8 mouse cellular contexts compared by ENCODE assay signal in genomic region chr12:80437051-80437675, GRCm38 (mm10). TPM values are rescaled to one million over a fixed set of nuclear protein-coding genes. Genes with fewer than 3 reads are reported as not detected.
DNase-seq lines count a peak whose midpoint lies in the region; ATAC-seq and TF ChIP-seq lines count a peak whose summit lies in the region.

No protein-coding gene starts in this region.

- H3K27me3 ChIP-seq in thymus, adult 2 months (ENCODE audit: control insufficient read depth, insufficient read depth, low read length), result no peaks in the 10 kb centered on the region
- no peaks in the 10 kb centered on the region for H3K27me3 ChIP-seq in liver, embryonic 11.5 days (replicated peaks; ENCODE audit: control insufficient read depth, insufficient read depth, low read length)

- no peaks in the 10 kb centered on the region for H3K36me3 ChIP-seq in thymus, adult 2 months (ENCODE audit: control insufficient read depth, insufficient read depth, low read length)
- no peaks in the 10 kb centered on the region for H3K36me3 ChIP-seq in liver, embryonic 11.5 days (ENCODE audit: control insufficient read depth, insufficient read depth, low read length)

- no peak overlapping the region for H3K27ac ChIP-seq in thymus, adult 2 months (ENCODE audit: control insufficient read depth, insufficient read depth, low read length)
- no peak overlapping the region for H3K27ac ChIP-seq in liver, embryonic 11.5 days (ENCODE audit: low read depth, low read length)

- H3K4me2 ChIP-seq in liver, embryonic 11.5 days, result peak overlapping the region; percentile 79

- TF ChIP-seq POLR2A in thymus, adult 2 months (IDR thresholded peaks at IDR 0.05; ENCODE audit: control insufficient read depth, extremely low read depth, insufficient read depth, low read length, poor library complexity), result no peak

- DNase-seq in embryo, embryonic 10 days (ENCODE audit: low spot score), result peak; percentile 60
- DNase-seq in embryo, embryonic 9.5 days (ENCODE audit: extremely low spot score), result no peak
- DNase-seq in thymus, adult 2 months, result no peak
- no peak for DNase-seq in thymus, postnatal 14 days
- no peak for DNase-seq in liver, embryonic 11.5 days (ENCODE audit: low spot score)
- DNase-seq in adrenal gland, postnatal 25 days, result no peak
- DNase-seq in frontal cortex, postnatal 25 days (ENCODE audit: low spot score in 2 of 2), result no peak

- peak overlapping the region; percentile 83 for H3K4me3 ChIP-seq in thymus, adult 2 months (ENCODE audit: control insufficient read depth, insufficient read depth, low read length)
- peak overlapping the region; percentile 80 for H3K4me3 ChIP-seq in liver, embryonic 11.5 days (ENCODE audit: low read depth, low read length)

- no peak for ATAC-seq in liver, embryonic 11.5 days (replicated peaks; ENCODE audit: low FRiP score)
- no peak for ATAC-seq in megakaryocyte-erythroid progenitor cell, adult 5-6 weeks (replicated peaks; ENCODE audit: low FRiP score, low TSS enrichment, poor library complexity, severe bottlenecking)

- no peak for TF ChIP-seq CTCF in thymus, adult 2 months (IDR thresholded peaks at IDR 0.05; ENCODE audit: borderline replicate concordance, control insufficient read depth, extremely low read depth, insufficient read depth, low read length, poor library complexity)

- no peaks in the 10 kb centered on the region for H3K9me3 ChIP-seq in liver, embryonic 11.5 days (ENCODE audit: control insufficient read depth, low read length)

- WGBS in thymus, adult 2 months, result 74% methylated on average over 4 of the region's 4 CpGs
- WGBS in liver, embryonic 11.5 days, result 36% methylated on average over 4 of the region's 4 CpGs

- peak overlapping the region; percentile 86 for H3K9ac ChIP-seq in liver, embryonic 11.5 days (ENCODE audit: low read depth, low read length)

- peaks cover 4% of the 10 kb centered on the region for H3K4me1 ChIP-seq in thymus, adult 2 months (replicated peaks; ENCODE audit: control insufficient read depth, insufficient read depth, low read length)
- H3K4me1 ChIP-seq in liver, embryonic 11.5 days (replicated peaks; ENCODE audit: control insufficient read depth, insufficient read depth, low read length), result peaks cover 10% of the 10 kb centered on the region

RNA-seq across cellular contexts. Expression of gene Dcaf5, which starts 0.8 kb away (rescaled TPM):
- polyA plus RNA-seq in thymus, adult 2 months (2012; rRNA removed), result 31.9 and 34.8 TPM in 2 replicates
- polyA plus RNA-seq in liver, embryonic 11.5 days (2014; fragmentation: Nextera tagmentation; extraction: Ambion mirVana), result 5.1 and 5.2 TPM in 2 replicates
- 13.5 and 18.0 TPM in 2 replicates for total RNA-seq in megakaryocyte-erythroid progenitor cell, adult 5-6 weeks (2014; fragmentation: Nextera tagmentation)
- total RNA-seq in megakaryocyte-erythroid progenitor cell, adult 5-6 weeks (2017), result 10.1 and 12.1 TPM in 2 replicates
- total RNA-seq in adrenal gland, postnatal 25 days (2021), result 28.7 and 37.2 TPM in 2 replicates

RNA-seq across cellular contexts. Expression of gene Exd2, which starts 25.7 kb away (rescaled TPM):
- 18.7 and 19.6 TPM in 2 replicates for polyA plus RNA-seq in thymus, adult 2 months (2012; rRNA removed)
- polyA plus RNA-seq in liver, embryonic 11.5 days (2014; fragmentation: Nextera tagmentation; extraction: Ambion mirVana), result 17.5 and 18.7 TPM in 2 replicates
- 22.3 and 33.2 TPM in 2 replicates for total RNA-seq in megakaryocyte-erythroid progenitor cell, adult 5-6 weeks (2014; fragmentation: Nextera tagmentation)
- total RNA-seq in megakaryocyte-erythroid progenitor cell, adult 5-6 weeks (2017), result 11.0 and 13.7 TPM in 2 replicates
- total RNA-seq in adrenal gland, postnatal 25 days (2021), result 20.4 and 22.5 TPM in 2 replicates
